Mouse (Mus musculus) cortical plate, adult 2 months (tissue): Measurements from ENCODE around the gene Eif2b2.

Experiments used
- CTCF ChIP-seq: fragments of 200-500 bp; IDR thresholded peaks from 2 replicates; pipeline ENCODE4 v1.5.1; 2011; ENCODE audit warnings: mild to moderate bottlenecking, control low read depth, low read length; ENCODE audit not compliant: insufficient read depth; ENCODE audit errors: extremely low read depth
- POLR2A ChIP-seq: fragments of 200-500 bp; IDR thresholded peaks from 2 replicates; pipeline ENCODE4 v1.6.1; 2011; ENCODE audit warnings: mild to moderate bottlenecking, low read length, control low read depth; ENCODE audit not compliant: insufficient read depth; ENCODE audit errors: extremely low read depth

DNA sequence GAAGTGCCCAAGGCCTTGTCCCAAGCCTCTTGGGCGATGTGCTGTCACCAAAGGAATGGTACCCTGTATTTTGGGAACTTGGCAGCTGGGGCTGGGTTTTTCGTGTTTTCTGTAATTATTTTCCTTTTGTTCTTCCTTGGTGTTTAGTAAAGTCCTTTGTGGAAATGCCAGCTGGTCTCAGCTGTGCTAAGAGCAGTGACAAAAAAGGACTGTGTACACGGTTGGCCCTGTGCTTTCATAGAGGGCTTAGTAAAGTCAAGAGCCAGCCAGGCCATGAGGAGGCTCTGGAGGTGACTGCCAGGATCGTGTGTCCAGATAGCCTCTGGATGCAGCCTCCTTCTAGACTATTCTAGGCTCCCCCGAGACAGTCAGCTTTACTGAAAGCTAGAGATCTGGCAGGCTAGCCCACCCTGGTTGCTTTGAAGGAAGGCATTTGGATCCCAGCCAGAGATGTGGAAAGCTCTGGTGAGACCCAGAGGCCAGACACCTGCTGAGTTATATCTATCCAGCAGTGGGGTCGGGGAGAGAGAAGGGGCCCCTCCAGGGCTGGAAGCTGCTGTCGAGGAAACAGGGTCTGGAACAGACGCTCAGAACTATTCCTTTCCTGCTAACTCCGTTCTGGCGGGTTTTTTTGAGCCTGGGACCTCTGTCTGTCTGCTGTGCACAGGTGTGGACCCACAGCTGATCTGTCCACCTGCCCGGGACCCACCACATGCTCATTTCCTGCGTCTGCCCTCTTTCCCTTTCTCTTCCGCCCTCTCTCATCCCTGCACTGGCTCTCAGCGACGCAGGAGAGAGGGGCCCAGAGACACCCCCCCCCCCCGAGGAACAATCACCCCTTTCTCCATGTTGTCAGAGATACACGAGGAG is 37.6 kb upstream of the Eif2b2 start:
- TF ChIP-seq CTCF (no peak), POLR2A (no peak)
